Mouse (Mus musculus): ENCODE data around the gene Pex10.

DNA sequence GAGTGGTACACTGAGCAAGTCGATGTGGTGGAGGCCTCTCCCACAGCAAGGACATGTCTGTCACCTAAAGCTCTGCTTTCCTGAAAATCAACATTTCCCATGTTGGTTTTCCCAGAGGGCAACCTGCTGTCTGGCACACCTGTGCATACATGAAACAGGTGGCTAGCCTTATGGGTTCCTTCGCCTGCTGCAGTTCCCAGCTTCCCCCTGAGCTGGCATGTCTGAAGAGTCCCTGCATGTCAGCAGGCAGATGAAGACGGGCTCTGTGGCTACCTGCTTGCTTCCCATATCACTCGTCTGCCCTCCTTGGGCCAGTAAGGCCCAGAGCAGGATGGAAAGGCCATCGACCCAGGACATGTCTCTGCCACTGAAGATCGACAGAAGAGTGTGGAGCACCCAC is 30.6 kb downstream of the Pex10 start:
- TF ChIP-seq CTCF (conservative IDR thresholded peaks at IDR 0.05; ENCODE audit: low read length) = no peak
- no peak for TF ChIP-seq NANOG (IDR thresholded peaks at IDR 0.05; ENCODE audit: borderline replicate concordance, low read length)

Data from E14TG2a.4 (cell line).